Mouse (Mus musculus): ENCODE measurements at regions not wholly inside any gene's neighbourhood (a gene's known extent, or its start where the extent isn't known, plus 50 kb on each side); places are given as distances from the start of the nearest gene placed in this dataset.
A peak's percentile ranks its signal among the peaks of the same experiment; 100 is the strongest.
"Not testable (repeated sequence)": the region's sequence is repeated elsewhere in the genome, so short reads cannot be mapped to it uniquely, and the experiment has no call there.

- peak; percentile 49 for DNase-seq (ENCODE audit: low read depth)
Measured at GRCm38 (mm10) chr12:114757948-114758347, 1214.2 kb downstream of the Adam6a start.

DNA sequence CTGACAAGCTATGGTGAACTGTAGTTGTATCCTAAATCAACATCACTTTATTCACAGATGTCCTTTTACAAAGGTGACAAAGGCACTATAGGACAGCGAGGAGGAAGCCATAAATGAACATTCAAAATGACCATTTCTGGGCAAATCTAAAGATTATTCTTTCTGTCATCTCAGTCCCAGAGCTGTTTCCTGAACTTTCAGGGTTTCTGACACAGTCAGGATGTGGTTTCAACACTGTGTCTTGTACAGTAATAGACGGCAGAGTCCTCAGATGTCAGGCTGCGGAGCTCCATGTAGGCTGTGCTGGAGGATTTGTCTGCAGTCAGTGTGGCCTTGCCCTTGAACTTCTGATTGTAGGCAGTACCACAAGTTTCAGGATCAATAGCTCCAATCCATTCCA lies 1220.5 kb downstream of the Adam6a start:
- not testable (repeated sequence) for DNase-seq (ENCODE audit: low read depth)

DNA sequence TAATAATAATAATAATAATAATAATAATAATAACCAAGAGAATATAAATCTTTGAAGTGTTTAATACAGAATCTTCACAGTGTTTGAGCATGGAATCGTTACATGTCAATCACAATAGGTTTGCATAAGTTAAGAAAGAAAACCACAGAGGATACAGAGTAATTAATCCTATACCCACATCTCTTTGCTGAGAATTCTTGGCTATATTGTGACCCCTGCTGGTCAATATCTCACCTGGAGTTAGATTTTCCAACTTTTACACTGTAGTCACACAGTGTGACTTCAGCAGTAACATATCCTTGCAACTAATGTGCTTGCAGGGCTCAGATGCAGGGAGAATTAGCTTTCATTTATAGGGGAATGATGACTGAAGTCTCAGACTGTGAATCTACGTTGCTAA lies 1231.7 kb downstream of the Adam6a start:
- DNase-seq (ENCODE audit: low read depth): not testable (repeated sequence)

DNA sequence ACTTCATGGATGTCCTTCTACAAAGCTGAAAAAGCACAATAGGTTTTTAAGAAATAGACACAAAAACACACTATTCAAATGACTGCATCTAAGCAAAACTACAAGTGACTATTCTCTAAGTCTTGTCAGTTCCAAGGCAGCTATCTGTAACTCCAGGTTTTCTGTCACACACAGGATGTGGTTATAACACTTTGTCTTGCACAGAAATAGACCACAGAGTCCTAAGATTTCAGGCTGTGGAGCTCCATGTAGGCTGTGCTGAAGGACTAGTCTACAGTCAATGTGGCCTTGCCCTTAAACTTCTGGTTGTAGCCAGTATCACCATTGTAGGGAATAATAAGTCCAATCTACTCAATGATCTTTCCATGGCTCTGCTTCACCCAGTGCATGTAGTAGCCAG lies 1243.1 kb upstream of the Zfp386 start:
- peak; percentile 66 for DNase-seq (ENCODE audit: low read depth)

DNA sequence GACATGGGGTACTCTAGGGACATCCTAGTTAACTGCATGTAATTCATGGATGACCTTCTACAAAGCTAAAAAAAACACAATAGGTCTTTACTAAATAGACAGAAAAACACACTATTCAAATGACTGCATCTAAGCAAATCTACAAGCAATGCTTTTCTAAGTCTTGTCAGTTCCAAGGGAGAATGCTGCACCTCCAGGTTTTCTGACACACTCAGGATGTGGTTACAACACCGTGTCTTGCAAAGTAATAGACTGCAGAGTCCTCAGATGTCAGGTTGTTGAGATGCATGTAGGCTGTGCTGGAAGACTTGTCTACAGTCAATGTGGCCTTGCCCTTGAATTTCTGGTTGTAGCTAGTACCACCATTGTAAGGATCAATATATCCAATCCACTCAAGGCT lies 1238.3 kb upstream of the Zfp386 start:
- peak; percentile 68 for DNase-seq (ENCODE audit: low read depth)

DNA sequence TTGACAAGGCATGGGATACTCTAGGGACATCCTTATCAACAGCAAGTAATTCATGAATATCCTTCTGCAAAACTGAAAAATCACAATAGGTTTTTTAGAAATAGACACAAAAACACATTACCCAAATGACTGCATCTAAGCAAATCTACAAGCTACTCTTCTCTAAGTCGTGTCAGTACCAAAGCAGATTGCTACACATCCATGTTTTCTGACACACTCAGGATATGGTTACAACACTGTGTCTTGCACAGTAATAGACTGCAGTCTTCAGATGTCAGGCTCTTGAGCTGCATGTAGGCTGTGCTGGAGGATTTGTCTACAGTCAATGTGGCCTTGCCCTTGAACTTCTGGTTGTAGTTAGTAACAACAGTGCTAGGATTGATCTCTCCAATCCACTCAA lies 1230.7 kb upstream of the Zfp386 start:
- DNase-seq (ENCODE audit: low read depth): peak; percentile 68

GRCm38 (mm10) chr12:114832916-114833315 lies 1214.6 kb upstream of the Zfp386 start:
- DNase-seq (ENCODE audit: low read depth): peak; percentile 61

Data from 416B (cell line).